Mouse (Mus musculus) v-Abl transformed pro-B cells (cell line): ENCODE measurements around the gene Cep170b.

Experiments used
- in situ Hi-C, 2 experiments: fragments of 400-800 bp; cut with MboI; formaldehyde crosslinking; loops; one replicate each; pipeline ENCODE4 v1.15.1; 2025; ENCODE audit not compliant: unreplicated experiment in 2 of 2

Cep170b gene

DNA sequence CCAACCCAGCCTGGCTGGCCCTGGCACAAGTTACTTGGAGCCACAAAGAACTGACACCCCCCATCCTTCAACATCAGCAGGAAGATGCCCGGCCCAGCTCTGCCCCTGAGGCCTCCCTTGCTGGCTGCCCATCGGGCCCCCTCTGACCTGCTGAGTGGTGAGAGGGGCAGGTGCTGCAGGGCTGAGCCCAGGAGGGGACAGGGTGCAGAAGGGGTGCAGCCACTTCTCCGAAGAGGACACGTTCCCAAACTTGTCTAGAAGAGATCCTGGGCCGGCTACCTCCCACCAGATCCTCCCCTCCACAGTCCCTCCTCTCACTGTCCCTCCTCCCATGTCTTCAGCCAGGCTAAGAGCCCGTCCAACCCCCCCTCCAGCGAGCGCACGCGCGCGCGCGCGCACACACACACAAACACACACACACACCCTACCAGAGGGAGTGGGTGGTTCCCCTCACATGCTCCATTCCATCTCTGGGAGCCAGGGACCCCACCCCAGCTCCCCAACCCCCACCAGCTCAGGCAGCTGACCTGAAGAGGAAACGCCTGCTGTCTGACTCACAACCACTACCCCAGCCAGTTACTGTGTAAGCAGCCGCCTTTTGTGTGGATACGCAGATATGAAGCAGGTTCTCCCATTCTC, 75.3 kb downstream of the Cep170b start:
- in situ Hi-C loops, result loop anchor here (5.0 kb wide), 2 partner anchors 42 to 48 kb away; no protein-coding TSS in a partner anchor
